In genomic region chr9:71636854-71637253, GRCm38 (mm10) we compare ENCODE assay signal across 19 mouse cellular contexts. TPM values are rescaled to one million over a fixed set of nuclear protein-coding genes. Genes with fewer than 3 reads are reported as not detected.
A peak's percentile ranks its signal among the peaks of the same experiment; 100 is the strongest.
DNase-seq lines count a peak whose midpoint lies in the region; ATAC-seq lines count a peak whose summit lies in the region.
"Had no signal": no experiment of that assay in that cellular context is flagged by ENCODE, and none has a peak within 500 bp of the region (broad histone marks: within the 10 kb centered on the region; RNA-seq: fewer than 3 reads in every experiment).

No protein-coding gene starts in this region.

- no peaks in the 10 kb centered on the region for H3K27me3 ChIP-seq in forebrain, embryonic 15.5 days
- no peaks in the 10 kb centered on the region for H3K27me3 ChIP-seq in forebrain, embryonic 11.5 days (ENCODE audit: control insufficient read depth, insufficient read depth, low read length)
- H3K27me3 ChIP-seq in kidney, embryonic 15.5 days, result no peaks in the 10 kb centered on the region
- H3K27me3 ChIP-seq: embryonic facial prominence, embryonic 12.5 days; heart, embryonic 13.5 days; limb, embryonic 12.5 days; liver, embryonic 15.5 days had no signal

- ATAC-seq in forebrain, embryonic 15.5 days (replicated peaks), result 0 out of 2 replicates have a peak, but pooled peaks have one; percentile 4
- ATAC-seq in forebrain, embryonic 11.5 days (replicated peaks; ENCODE audit: low FRiP score), result no peak
- no peak for ATAC-seq in kidney, embryonic 15.5 days (replicated peaks; ENCODE audit: low FRiP score)
- ATAC-seq: lung, postnatal 0 days had no signal

- no peak overlapping the region for H3K9ac ChIP-seq in forebrain, embryonic 15.5 days (replicated peaks)
- H3K9ac ChIP-seq in forebrain, embryonic 11.5 days (ENCODE audit: low read length), result no peak overlapping the region
- H3K9ac ChIP-seq in kidney, embryonic 15.5 days, result no peak overlapping the region
- H3K9ac ChIP-seq: embryonic facial prominence, embryonic 12.5 days; heart, embryonic 13.5 days; limb, embryonic 12.5 days; liver, embryonic 15.5 days had no signal

- peaks cover 8% of the 10 kb centered on the region; the same call in 1 of the 2 replicates for H3K4me1 ChIP-seq in forebrain, embryonic 15.5 days
- no peaks in the 10 kb centered on the region for H3K4me1 ChIP-seq in forebrain, embryonic 11.5 days (replicated peaks; ENCODE audit: control insufficient read depth, insufficient read depth, low read length)
- peaks cover 29% of the 10 kb centered on the region for H3K4me1 ChIP-seq in kidney, embryonic 15.5 days
- H3K4me1 ChIP-seq: embryonic facial prominence, embryonic 12.5 days; liver, embryonic 15.5 days; megakaryocyte, embryonic 14.5 days had no signal

- no peak overlapping the region for H3K4me3 ChIP-seq in forebrain, embryonic 15.5 days
- no peak overlapping the region for H3K4me3 ChIP-seq in forebrain, embryonic 11.5 days (ENCODE audit: low read depth, low read length)
- no peak overlapping the region for H3K4me3 ChIP-seq in kidney, embryonic 15.5 days (replicated peaks)
- H3K4me3 ChIP-seq: embryonic facial prominence, embryonic 12.5 days; heart, embryonic 13.5 days; limb, embryonic 12.5 days; liver, embryonic 15.5 days; megakaryocyte, embryonic 14.5 days had no signal

- H3K9me3 ChIP-seq in forebrain, embryonic 15.5 days, result no peaks in the 10 kb centered on the region
- no peaks in the 10 kb centered on the region for H3K9me3 ChIP-seq in forebrain, embryonic 11.5 days (ENCODE audit: control insufficient read depth, low read length)
- H3K9me3 ChIP-seq in kidney, embryonic 15.5 days (replicated peaks), result no peaks in the 10 kb centered on the region
- H3K9me3 ChIP-seq: embryonic facial prominence, embryonic 12.5 days; liver, embryonic 15.5 days had no signal

- no peak for DNase-seq in forebrain, embryonic 11.5 days (ENCODE audit: low spot score)
- no peak for DNase-seq in kidney, postnatal 10 days
- peak; percentile 42 to 67 for DNase-seq in right cerebral cortex, postnatal 10 days (ENCODE audit: low spot score in 2 of 2)
- DNase-seq in right cerebral cortex, postnatal 25 days, result no peak
- no peak for DNase-seq in adrenal gland, adult 18-20 months (ENCODE audit: low spot score in 2 of 2)
- DNase-seq in cerebellum, postnatal 25 days, result no peak
- DNase-seq: adrenal gland, postnatal 14 days; cerebellum, adult 2 months; heart, adult 11 months; heart, postnatal 36 days; right cerebral cortex, postnatal 14 days had no signal

- H3K36me3 ChIP-seq in forebrain, embryonic 15.5 days, result no peaks in the 10 kb centered on the region
- H3K36me3 ChIP-seq in forebrain, embryonic 11.5 days (ENCODE audit: control insufficient read depth, insufficient read depth, low read length), result no peaks in the 10 kb centered on the region
- peaks cover 45% of the 10 kb centered on the region for H3K36me3 ChIP-seq in kidney, embryonic 15.5 days
- H3K36me3 ChIP-seq: embryonic facial prominence, embryonic 12.5 days; liver, embryonic 15.5 days had no signal

- H3K4me2 ChIP-seq in forebrain, embryonic 15.5 days (replicated peaks), result no peak overlapping the region
- no peak overlapping the region for H3K4me2 ChIP-seq in forebrain, embryonic 11.5 days (ENCODE audit: low read depth, low read length, severe bottlenecking)
- H3K4me2 ChIP-seq in kidney, embryonic 15.5 days, result no peak overlapping the region
- H3K4me2 ChIP-seq: embryonic facial prominence, embryonic 12.5 days; heart, embryonic 13.5 days; limb, embryonic 12.5 days; liver, embryonic 15.5 days had no signal

- peak overlapping the region; percentile 23; the same call in 1 of the 2 replicates for H3K27ac ChIP-seq in forebrain, embryonic 15.5 days (replicated peaks)
- H3K27ac ChIP-seq in forebrain, embryonic 11.5 days (ENCODE audit: low read depth, low read length), result no peak overlapping the region
- H3K27ac ChIP-seq in kidney, embryonic 15.5 days, result 0 out of 2 replicates have a peak overlapping the region, but pooled peaks have one; percentile 72
- H3K27ac ChIP-seq: embryonic facial prominence, embryonic 12.5 days; heart, embryonic 13.5 days; limb, embryonic 12.5 days; liver, embryonic 15.5 days had no signal

- 93% methylated on average over 1 of the region's 1 CpGs for WGBS in forebrain, embryonic 15.5 days
- WGBS in forebrain, embryonic 11.5 days, result 88% methylated on average over 1 of the region's 1 CpGs
- 84% methylated on average over 1 of the region's 1 CpGs for whole genome bisulfite sequencing in kidney, embryonic 15.5 days

RNA-seq across cellular contexts. Expression of gene Myzap, which starts 44.7 kb away (rescaled TPM):
- 1.8 and 2.0 TPM in 2 replicates for polyA plus RNA-seq in forebrain, embryonic 15.5 days (2015; fragmentation: Nextera tagmentation; extraction: Ambion mirVana)
- 4.2 and 4.3 TPM in 2 replicates for polyA plus RNA-seq in forebrain, embryonic 11.5 days (2014; fragmentation: Nextera tagmentation; extraction: Ambion mirVana)
- polyA plus RNA-seq in kidney, embryonic 15.5 days (2015; fragmentation: Nextera tagmentation; extraction: Ambion mirVana), result 14.5 and 17.3 TPM in 2 replicates
- total RNA-seq in adrenal gland, adult 18-20 months (2021), result 10 to 100 TPM; 11.2 to 12.7 TPM

Comparison
In these comparisons a context has a peak if more than half of its experiments do, and no peak if none do; other contexts are left out.
1. DNase-seq: peak in right cerebral cortex, postnatal 10 days (2 of 2); none in forebrain, embryonic 11.5 days (single experiment), kidney, postnatal 10 days (single experiment), right cerebral cortex, postnatal 25 days (single experiment), adrenal gland, adult 18-20 months (0 of 2) and cerebellum, postnatal 25 days (0 of 2).